Mouse (Mus musculus) forebrain, embryonic 15.5 days (tissue): ENCODE results near the gene Pom121l2. TPM values are rescaled to one million over a fixed set of nuclear protein-coding genes. Genes with fewer than 3 reads are reported as not detected.

ENCODE experiments used
- ATAC-seq: fragments of 200-750 bp; cut with Nextera tagmentation; replicated peaks from 2 replicates; pipeline ENCODE4 v1.8.0; 2017; ENCODE audit warnings: mild to moderate bottlenecking, moderate TSS enrichment, moderate library complexity
- H3K27ac ChIP-seq: fragments of 300-500 bp; sonication (generic); replicated peaks from 2 replicates; pipeline ENCODE4 v1.5.1; 2015; ENCODE audit warnings: mild to moderate bottlenecking, inconsistent platforms
- H3K27me3 ChIP-seq: fragments of 300-500 bp; sonication (generic); 2 replicates; pipeline ENCODE4 v1.6.1; 2015; ENCODE audit warnings: inconsistent platforms
- H3K36me3 ChIP-seq: fragments of 300-500 bp; sonication (generic); 2 replicates; pipeline ENCODE4 v1.6.1; 2015; ENCODE audit warnings: mild to moderate bottlenecking, inconsistent platforms
- H3K4me1 ChIP-seq: fragments of 300-500 bp; sonication (generic); 2 replicates; pipeline ENCODE4 v1.6.1; 2015; ENCODE audit warnings: inconsistent platforms
- H3K4me2 ChIP-seq: fragments of 300-500 bp; sonication (generic); replicated peaks from 2 replicates; pipeline ENCODE4 v1.6.1; 2015; ENCODE audit warnings: mild to moderate bottlenecking, inconsistent platforms
- H3K4me3 ChIP-seq: fragments of 300-500 bp; sonication (generic); 2 replicates; pipeline ENCODE4 v1.5.1; 2015; ENCODE audit warnings: mild to moderate bottlenecking, inconsistent platforms
- H3K9ac ChIP-seq: fragments of 300-500 bp; sonication (generic); replicated peaks from 2 replicates; pipeline ENCODE4 v1.6.1; 2015; ENCODE audit warnings: mild to moderate bottlenecking, inconsistent platforms
- H3K9me3 ChIP-seq: fragments of 300-500 bp; sonication (generic); 2 replicates; pipeline ENCODE4 v1.6.1; 2016; ENCODE audit warnings: inconsistent platforms
- WGBS: fragments of 180-500 bp; shearing (Covaris S2); methylation state at CpG from one replicate; pipeline ENCODE4 v1.1.7; 2015; ENCODE audit warnings: mixed read lengths; 5-methylcytosine and 5-hydroxymethylcytosine counted together
- polyA plus RNA-seq: library from polyadenylated mRNA; unstranded; fragments of >200 nt; fragmentation: Nextera tagmentation; extraction: Ambion mirVana; gene quantifications from 2 replicates; pipeline ENCODE4 v1.2.1, GENCODE M21; 2015

The Pom121l2 gene
- polyA plus RNA-seq, 1 experiment from 2014 or later, result not detected

GRCm38 (mm10) chr13:21944926-21945740 lies 35.9 kb upstream of the Pom121l2 start, which contains the start of gene Zfp184:
TSS of gene Zfp184 (plus strand) at chr13:21945094.
- ATAC-seq, result peak; percentile 93
- Histone ChIP-seq H3K4me3 (peak within 1 kb of the TSS; percentile 66), H3K9me3 (no peaks in the 10 kb centered on the region), H3K4me1 (peaks cover 20% of the 10 kb centered on the region), H3K36me3 (peaks cover 18% of the 10 kb centered on the region), H3K4me2 (peak within 1 kb of the TSS; percentile 75), H3K27ac (peak within 1 kb of the TSS; percentile 77), H3K27me3 (no peaks in the 10 kb centered on the region), H3K9ac (peak within 1 kb of the TSS; percentile 78)
- under 1% methylated on average over 50 of the region's 50 CpGs for WGBS

GRCm38 (mm10) chr13:21969269-21969668 lies 11.7 kb upstream of the Pom121l2 start:
- no peak for ATAC-seq
- Histone ChIP-seq H3K27ac (no peak overlapping the region), H3K4me1 (no peaks in the 10 kb centered on the region), H3K4me3 (no peak overlapping the region), H3K27me3 (no peaks in the 10 kb centered on the region), H3K9me3 (no peaks in the 10 kb centered on the region), H3K4me2 (no peak overlapping the region), H3K36me3 (no peaks in the 10 kb centered on the region; the same call in 1 of the 2 replicates), H3K9ac (no peak overlapping the region)
- WGBS, result 51% methylated on average over 1 of the region's 1 CpGs

- Histone ChIP-seq H3K4me1 (no peaks in the 10 kb centered on the region), H3K9ac (no peak overlapping the region), H3K9me3 (no peaks in the 10 kb centered on the region), H3K4me3 (no peak overlapping the region), H3K36me3 (no peaks in the 10 kb centered on the region), H3K4me2 (no peak overlapping the region), H3K27me3 (no peaks in the 10 kb centered on the region), H3K27ac (no peak overlapping the region)
- ATAC-seq, result no peak
- WGBS, result 41% methylated on average over 2 of the region's 2 CpGs
Observed at GRCm38 (mm10) chr13:21969816-21970215, 11.2 kb upstream of the Pom121l2 start.

- no peak overlapping the region for H3K27ac ChIP-seq
- ATAC-seq, result no peak
- no peaks in the 10 kb centered on the region for H3K27me3 ChIP-seq
- H3K9ac ChIP-seq, result no peak overlapping the region
- H3K4me1 ChIP-seq, result no peaks in the 10 kb centered on the region
- WGBS, result 35% methylated on average over 3 of the region's 3 CpGs
- H3K4me2 ChIP-seq, result no peak overlapping the region
- no peaks in the 10 kb centered on the region for H3K9me3 ChIP-seq
- no peak overlapping the region for H3K4me3 ChIP-seq
- H3K36me3 ChIP-seq, result no peaks in the 10 kb centered on the region
Observed at GRCm38 (mm10) chr13:21971641-21972040, 9.4 kb upstream of the Pom121l2 start.

GRCm38 (mm10) chr13:21974221-21974725 lies 6.7 kb upstream of the Pom121l2 start:
- Histone ChIP-seq H3K9me3 (no peaks in the 10 kb centered on the region), H3K4me1 (no peaks in the 10 kb centered on the region), H3K27ac (peak overlapping the region; percentile 96), H3K27me3 (0 out of 2 replicates have a peak, but pooled peaks cover 3% of the 10 kb centered on the region), H3K9ac (peak overlapping the region; percentile 88), H3K4me3 (peak overlapping the region; percentile 70), H3K4me2 (peak overlapping the region; percentile 40), H3K36me3 (no peaks in the 10 kb centered on the region)
- WGBS, result under 1% methylated on average over 23 of the region's 23 CpGs
- ATAC-seq, result peak; percentile 91

- Histone ChIP-seq H3K36me3 (no peaks in the 10 kb centered on the region), H3K27me3 (0 out of 2 replicates have a peak, but pooled peaks cover 7% of the 10 kb centered on the region), H3K9ac (peak overlapping the region; percentile 88), H3K27ac (peak overlapping the region; percentile 96), H3K4me3 (peak overlapping the region; percentile 70), H3K4me2 (peak overlapping the region; percentile 40), H3K4me1 (no peaks in the 10 kb centered on the region), H3K9me3 (no peaks in the 10 kb centered on the region)
- 4% methylated on average over 20 of the region's 20 CpGs for WGBS
- ATAC-seq, result peak; percentile 97
Observed at GRCm38 (mm10) chr13:21974726-21975473, 6.1 kb upstream of the Pom121l2 start.

- Histone ChIP-seq H3K4me1 (peaks cover 12% of the 10 kb centered on the region), H3K9me3 (no peaks in the 10 kb centered on the region), H3K4me2 (peak overlapping the region; percentile 91), H3K36me3 (no peaks in the 10 kb centered on the region), H3K27me3 (peaks cover 51% of the 10 kb centered on the region), H3K4me3 (peak overlapping the region; percentile 52), H3K27ac (no peak overlapping the region), H3K9ac (peak overlapping the region; percentile 62)
- ATAC-seq, result no peak; the same call in 1 of the 2 replicates
- WGBS, result 8% methylated on average over 17 of the region's 17 CpGs
Observed at GRCm38 (mm10) chr13:21981803-21982193, 804 bp downstream of the Pom121l2 start.

- Histone ChIP-seq H3K9me3 (no peaks in the 10 kb centered on the region), H3K9ac (no peak overlapping the region), H3K4me3 (no peak overlapping the region), H3K27ac (no peak overlapping the region), H3K4me1 (peaks cover 12% of the 10 kb centered on the region), H3K36me3 (no peaks in the 10 kb centered on the region), H3K4me2 (no peak overlapping the region), H3K27me3 (peaks cover 47% of the 10 kb centered on the region)
- 84% methylated on average over 2 of the region's 2 CpGs for WGBS
- ATAC-seq, result no peak
Observed at GRCm38 (mm10) chr13:21984486-21984885, 3.5 kb downstream of the Pom121l2 start.

GRCm38 (mm10) chr13:21992550-21992949 lies 11.6 kb downstream of the Pom121l2 start:
- Histone ChIP-seq H3K9me3 (no peaks in the 10 kb centered on the region), H3K9ac (no peak overlapping the region), H3K27me3 (peaks cover 43% of the 10 kb centered on the region), H3K27ac (no peak overlapping the region), H3K4me2 (no peak overlapping the region), H3K4me1 (peaks cover 19% of the 10 kb centered on the region), H3K4me3 (no peak overlapping the region), H3K36me3 (no peaks in the 10 kb centered on the region)
- no peak for ATAC-seq
- 85% methylated on average over 5 of the region's 5 CpGs for WGBS

GRCm38 (mm10) chr13:21993957-21994738 lies 13.2 kb downstream of the Pom121l2 start:
- H3K36me3 ChIP-seq, result no peaks in the 10 kb centered on the region
- no peak overlapping the region for H3K27ac ChIP-seq
- H3K9ac ChIP-seq, result no peak overlapping the region
- H3K4me2 ChIP-seq, result no peak overlapping the region
- H3K4me3 ChIP-seq, result no peak overlapping the region
- no peak for ATAC-seq
- peaks cover 59% of the 10 kb centered on the region for H3K27me3 ChIP-seq
- no peaks in the 10 kb centered on the region for H3K9me3 ChIP-seq
- under 1% methylated on average over 22 of the region's 22 CpGs for WGBS
- peaks cover 19% of the 10 kb centered on the region for H3K4me1 ChIP-seq

GRCm38 (mm10) chr13:21994896-21995295 lies 13.9 kb downstream of the Pom121l2 start:
- Histone ChIP-seq H3K36me3 (no peaks in the 10 kb centered on the region), H3K27me3 (peaks cover 67% of the 10 kb centered on the region), H3K9ac (no peak overlapping the region), H3K4me2 (peak overlapping the region; percentile 36), H3K9me3 (no peaks in the 10 kb centered on the region), H3K4me3 (peak overlapping the region; percentile 29), H3K4me1 (peaks cover 19% of the 10 kb centered on the region), H3K27ac (no peak overlapping the region)
- ATAC-seq, result no peak
- 5% methylated on average over 8 of the region's 8 CpGs for WGBS
